Mouse (Mus musculus) naive thymus-derived CD4-positive, alpha-beta T cell, adult 2 months (primary cell): Measurements from ENCODE around the gene Gm5148.

Experiments used
- DNase-seq: peaks from one replicate; pipeline ENCODE4 v3.0.0-alpha.2; 2011; ENCODE audit warnings: low read depth

The Gm5148 gene

DNA sequence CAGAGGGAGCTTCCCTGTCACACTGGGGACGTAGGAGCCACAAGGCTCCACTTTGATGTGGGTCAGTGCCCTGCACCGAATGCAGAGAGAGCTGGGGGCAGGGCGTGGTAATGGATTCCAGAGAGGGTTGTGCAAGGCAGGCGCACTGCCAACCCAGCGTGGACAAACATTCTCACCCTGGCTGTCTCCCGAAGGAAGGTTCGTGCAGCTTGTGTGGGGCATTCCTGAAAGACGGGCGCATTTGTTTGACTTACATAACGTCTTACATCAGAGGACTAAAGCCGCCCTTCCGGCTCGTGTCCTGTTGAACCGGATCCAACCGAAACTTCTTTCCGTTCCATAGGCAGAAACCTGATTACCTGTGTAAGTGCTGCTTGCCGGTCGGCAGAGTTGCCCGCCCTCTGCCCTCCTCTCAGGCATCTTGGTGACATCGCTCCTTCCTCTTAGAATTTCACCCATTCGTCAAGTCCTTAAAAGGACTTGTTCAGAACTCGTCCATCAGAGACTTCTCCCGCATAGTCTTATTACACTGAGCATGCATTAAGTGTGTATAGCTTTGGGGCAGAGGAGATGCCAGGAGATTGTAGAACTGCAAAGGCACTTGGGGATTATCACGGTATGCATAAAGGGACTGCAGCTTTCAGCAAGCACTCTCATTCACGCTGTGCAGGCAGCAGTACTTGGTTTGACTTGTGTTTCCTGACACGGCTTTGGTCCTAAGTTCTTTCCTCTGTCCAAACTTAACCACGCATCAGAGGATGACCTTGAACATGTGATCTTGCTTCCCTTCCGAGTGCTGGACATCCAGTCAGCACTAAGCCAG lies 36.9 kb downstream of the Gm5148 start:
- DNase-seq, result peak; percentile 71

DNA sequence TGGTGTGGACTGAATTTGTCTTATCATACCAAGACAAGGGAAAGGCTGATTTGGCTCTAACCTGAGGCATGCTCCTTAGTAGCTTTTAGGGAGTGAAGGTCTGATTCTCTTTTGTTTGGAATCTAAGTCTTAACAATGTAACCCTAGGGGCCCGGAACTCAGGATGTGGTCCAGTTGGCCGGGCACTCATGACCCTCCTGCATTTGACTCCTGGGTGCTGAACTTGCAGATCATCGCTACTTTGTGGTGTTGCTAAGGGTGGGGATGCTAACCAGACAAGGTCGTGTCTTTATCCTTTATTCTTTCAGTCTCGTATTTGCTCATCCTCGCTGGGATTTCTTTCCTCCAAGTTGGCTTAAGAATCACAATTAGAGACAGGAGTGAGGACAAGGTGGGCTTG lies 37.5 kb downstream of the Gm5148 start:
- DNase-seq, result no peak

DNA sequence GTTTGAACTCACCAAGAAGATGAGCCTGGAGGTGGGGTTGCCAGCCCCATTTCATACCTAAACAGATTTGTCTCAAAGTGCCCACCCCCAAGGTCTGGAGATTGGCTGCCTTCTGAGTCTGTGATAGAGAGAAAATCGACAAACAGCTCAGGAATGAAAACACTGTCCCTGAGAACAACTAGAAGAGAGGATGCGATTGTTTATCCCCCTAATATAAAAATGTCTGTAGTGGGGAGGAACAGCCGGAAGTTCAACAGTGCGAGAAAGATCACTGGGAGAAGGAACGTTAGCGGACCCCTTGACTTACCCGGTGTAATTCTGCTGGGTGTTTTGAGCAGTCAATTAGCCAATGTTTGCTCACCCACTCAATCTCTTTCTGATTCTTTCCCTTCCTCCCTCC lies 38.1 kb downstream of the Gm5148 start:
- no peak for DNase-seq

DNA sequence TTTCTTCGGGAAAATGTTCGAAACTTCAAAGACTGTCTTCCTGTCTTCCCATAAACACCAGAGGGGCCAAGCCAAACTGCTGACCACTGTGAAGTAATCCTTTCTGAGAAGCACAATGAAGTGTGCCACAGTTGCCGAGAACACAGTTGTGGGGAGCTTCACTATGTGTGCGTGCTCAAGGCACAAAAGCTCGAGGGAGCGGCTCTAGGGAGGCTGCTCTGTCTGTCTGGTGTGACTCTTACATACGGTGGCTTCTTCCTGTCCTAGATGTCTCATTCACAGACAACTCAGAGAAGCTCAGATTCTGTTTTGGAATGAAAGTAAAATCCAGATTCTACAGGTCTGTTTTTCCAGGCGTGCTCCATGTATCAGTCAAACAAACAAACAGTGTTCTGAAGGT lies 48.0 kb downstream of the Gm5148 start:
- no peak for DNase-seq

DNA sequence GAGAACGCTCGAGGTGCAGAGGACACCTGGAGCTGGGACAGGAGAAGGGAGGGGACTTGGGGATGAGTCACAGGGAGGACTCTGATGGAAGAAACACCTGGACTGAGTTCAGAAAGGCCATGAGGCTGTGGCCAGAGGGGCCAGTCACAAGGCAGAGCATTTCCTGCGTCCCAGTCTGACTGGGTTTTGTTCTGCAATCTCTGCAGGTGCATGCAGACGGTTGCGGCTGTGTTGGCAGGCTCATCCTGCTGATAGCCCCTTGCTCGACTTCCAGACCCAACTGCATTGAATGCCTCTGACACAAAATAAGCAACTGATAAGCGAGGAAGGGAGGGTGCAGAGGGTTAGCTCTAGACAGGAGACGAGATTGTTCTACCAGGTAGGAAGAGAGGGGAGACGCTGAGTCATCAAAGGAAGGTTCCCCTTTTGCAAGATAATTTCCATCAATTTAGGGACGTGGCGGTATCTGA lies 49.2 kb downstream of the Gm5148 start:
- DNase-seq, result no peak

DNA sequence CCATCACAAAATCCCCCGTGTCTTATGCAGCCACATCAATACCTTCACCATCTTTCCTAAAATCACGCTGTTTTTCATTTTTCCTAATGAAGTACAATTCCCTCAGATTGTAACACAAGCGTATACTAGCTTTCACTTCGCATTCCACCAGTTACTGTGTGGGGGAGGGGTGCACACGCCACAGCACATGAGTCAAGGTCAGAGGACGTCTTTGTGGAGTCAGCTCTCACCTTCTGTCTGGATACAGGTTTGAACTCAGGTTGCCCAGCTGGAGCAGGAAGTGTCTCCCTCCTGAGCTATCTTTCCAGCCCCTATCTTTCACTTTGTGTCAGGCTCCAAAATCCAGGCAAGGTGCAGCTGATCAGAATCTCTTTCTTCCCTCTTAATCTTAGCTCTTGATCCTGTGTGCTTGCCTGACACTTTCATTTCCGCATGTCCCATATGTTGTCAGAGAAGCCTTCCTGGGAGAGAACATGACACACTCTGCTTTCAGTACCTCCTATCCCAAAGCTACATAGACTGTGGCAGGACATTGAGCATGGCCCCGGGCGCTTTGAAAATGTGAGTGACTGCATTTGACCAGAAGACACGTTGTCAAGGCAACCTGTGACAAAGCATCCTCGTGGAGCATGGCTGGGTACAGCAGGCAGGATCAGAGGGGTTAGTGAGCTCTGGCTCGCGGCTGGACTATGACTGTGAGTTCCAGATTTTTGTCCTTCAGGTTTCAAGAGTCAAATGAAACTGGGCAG lies 50.6 kb downstream of the Gm5148 start:
- no peak for DNase-seq

DNA sequence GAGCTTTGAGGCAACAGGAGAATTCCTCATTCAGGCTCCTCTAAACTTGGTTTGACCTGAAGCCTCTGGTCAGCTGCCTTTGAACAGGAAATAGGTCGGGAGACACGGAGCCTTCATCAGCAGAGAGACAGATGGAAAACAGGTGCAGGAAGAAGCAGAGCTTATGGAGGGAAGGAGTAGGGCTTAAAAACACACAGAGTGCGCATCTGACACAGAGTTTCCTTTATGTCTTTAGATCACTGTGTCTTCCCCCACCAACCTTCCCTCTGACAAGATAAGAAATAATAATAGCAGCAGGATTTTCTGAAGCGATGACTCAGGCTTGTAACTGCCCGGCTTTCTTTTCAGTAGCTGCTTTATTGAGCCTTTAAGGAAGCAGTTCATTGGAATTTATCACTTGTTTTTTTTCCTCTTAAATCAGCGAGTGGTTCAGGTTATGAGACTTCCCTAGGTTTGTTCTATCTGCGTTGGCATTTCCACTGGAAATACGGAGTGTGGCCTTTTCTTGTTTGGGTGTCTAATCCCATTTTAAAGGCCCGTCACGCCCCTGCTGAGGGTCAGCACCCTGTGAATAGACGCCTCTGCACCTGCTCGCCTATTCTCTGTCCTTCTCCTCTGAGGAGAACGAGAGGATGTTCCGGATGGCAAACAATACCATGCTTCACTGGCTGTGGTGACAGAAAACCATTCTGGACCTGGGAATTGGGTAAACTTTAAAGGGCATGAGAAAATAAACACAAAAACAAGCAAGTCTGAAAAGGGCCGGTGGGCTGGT lies 51.8 kb downstream of the Gm5148 start:
- DNase-seq, result no peak

DNA sequence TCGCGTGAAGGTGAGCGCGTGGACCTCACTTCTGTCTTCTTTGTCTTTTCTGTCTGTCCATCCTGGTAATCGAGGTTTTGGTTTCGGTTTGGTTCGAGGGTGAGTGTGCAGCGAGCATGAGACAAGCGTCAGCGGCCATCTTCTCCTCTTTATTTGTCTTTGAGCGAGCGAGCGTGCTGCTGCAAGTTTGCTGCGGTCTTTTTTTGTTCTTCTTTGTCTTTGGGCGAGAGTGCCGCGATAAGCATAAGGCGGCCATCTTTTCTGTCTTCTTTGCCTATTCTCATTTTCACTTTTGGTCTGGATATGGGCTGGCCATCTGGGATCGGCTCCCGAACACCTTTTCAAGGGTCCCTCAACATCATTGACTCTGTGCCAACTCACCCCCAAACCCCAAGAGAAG lies 55.2 kb downstream of the Gm5148 start:
- DNase-seq, result no peak

DNA sequence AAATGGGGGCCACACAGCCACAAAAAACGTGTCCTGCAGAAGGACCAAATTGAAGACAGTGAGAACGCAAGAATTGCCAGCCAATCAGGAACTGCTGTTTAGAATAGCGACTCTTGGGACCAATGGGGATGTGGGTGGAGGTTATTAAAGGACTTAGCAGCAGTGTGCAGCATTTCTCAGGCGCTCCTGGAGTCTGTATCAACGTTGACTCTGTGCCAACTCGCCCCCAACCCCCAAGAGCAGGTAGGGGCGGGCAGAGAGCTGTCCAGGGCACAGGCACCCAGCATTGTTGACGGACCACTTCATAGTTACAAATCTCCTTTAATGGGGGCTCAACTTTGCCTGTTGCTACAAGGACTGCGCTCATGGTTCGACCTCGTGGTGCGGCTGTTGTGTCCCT lies 55.6 kb downstream of the Gm5148 start:
- no peak for DNase-seq

DNA sequence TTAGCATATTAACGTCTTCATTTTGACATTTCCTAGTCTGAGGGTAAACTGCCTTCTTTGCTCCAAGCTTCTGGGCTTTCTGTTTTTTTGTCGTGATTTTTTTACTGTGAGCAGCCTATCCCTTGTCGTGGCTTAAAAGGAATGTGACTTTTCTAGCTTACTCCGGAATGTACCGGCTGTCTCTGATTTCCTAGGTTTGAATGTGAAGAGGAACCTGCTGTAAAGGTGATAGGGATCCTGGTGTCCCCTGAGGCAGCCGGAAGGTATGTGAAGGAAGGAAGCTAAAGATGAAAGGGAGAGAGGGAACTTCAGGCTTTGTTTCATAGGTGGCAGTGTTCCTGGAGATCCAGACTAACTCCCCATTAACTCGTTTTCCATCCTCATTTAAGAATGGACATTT lies 56.6 kb downstream of the Gm5148 start:
- DNase-seq, result no peak

DNA sequence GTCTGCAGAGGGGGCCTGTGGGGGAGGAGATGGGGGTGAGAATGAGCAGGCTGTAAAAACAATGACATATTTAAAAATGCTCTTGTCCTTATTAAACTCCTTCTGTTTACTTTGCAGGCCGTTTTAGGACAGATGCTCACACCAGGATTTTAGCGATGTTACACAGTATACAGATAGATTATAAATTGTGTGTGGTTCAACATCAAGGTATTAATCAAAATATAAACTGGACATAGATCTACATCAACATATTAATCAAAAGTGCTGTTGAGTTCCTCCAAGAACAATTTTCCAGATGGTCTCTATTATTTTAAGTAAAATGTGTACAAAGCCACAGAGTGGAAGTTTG lies 57.2 kb downstream of the Gm5148 start:
- DNase-seq, result no peak

DNA sequence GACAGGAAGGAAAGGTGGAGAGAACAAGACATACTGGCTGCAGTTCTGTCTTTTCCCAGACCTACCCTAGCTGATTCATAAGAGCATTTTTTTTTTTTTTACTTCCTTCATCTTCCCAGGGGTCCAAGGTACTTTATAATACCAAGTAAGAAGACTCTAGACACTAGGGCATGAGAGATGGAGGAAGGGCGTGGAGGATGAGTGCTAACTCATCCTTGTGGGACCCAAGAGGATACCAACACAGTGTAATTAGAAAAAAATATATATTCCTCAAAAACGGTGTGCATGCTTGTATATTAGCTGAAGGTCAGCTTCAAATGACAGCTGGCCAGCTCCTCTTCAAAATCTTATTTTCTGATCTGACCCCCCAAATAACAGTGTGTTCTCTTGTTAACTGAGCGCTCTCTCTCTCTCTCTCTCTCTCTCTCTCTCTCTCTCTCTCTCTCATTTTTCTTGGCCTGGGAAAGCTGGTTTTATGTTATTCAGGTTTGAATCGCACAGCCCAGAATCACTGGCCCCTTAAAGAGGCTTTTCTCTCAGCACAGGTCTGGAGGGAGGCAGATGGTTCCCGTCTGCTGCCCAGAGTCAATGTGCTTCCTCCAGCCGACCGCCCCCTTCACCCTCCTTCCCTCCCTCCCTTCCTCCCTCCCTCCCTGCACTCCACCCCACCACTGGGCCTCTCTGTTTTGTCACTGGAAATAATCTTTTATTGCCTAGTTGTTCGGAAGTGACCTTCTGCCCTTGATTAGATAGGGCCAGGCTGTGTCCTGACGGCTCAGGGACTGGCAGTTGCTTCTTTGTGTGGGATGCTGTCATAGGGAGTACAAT lies 57.8 kb downstream of the Gm5148 start:
- no peak for DNase-seq
